Mouse (Mus musculus) mouse embryonic stem cell (cell line): ENCODE results near the gene Zfpm1.

Experiments
- in situ Hi-C, 2 experiments: fragments of 300-500 bp; cut with MboI; formaldehyde crosslinking; loops; 1 replicate in 1 of 2; 3 replicates in 1 of 2; pipeline ENCODE4 v1.14.3; 2019 to 2020; ENCODE audit warnings: low sequenced_read_pairs in 2 of 2, low pct_unique_long_range_greater_than_20kb in 1 of 2, mixed read lengths in 1 of 2; ENCODE audit not compliant: unreplicated experiment in 1 of 2

Zfpm1 gene

GRCm38 (mm10) chr8:122357202-122357601 lies 75.3 kb downstream of the Zfpm1 start:
- in situ Hi-C loops, result no loop called here

- in situ Hi-C loops, result no loop called here
These were observed 75.7 kb downstream of the Zfpm1 start for GRCm38 (mm10) chr8:122357641-122358040.

DNA sequence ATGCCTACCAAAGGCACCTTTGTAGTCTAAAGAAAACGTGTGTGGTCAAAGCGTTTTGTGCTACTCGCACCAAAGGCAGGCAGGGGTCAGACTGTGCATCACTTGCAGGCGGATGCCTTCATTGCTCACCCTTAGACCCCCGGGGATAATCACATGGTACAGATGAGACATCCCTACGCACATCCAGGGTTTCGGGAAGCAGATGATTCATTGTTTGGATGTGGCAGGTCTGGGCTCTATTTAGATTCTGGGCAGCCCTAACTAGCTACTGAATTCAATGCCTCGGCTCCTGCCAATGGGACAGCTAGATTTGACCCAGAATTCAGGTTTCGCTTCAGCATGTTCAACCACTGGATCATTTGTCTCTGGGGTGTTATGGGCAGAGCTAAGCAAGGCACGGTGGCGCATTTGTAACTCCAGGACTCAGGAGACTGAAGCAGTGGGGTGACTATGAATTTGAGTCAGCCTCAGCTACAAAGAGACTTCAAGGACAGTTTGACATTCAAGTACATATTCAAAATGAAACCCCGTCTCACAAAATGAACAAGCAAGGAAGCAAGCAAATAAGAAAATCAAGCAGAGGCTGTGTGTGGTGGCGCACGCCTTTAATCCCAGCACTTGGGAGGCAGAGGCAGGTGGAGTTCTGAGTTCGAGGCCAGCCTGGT lies 77.3 kb downstream of the Zfpm1 start:
- in situ Hi-C loops, result no loop called here

- in situ Hi-C loops, result no loop called here
These were observed 78.9 kb downstream of the Zfpm1 start, which contains the start of gene Trhr2 for GRCm38 (mm10) chr8:122360696-122361416. Trhr2 (minus strand) TSS chr8:122360746.

- in situ Hi-C loops, result no loop called here
These were observed 80.3 kb downstream of the Zfpm1 start for GRCm38 (mm10) chr8:122362271-122362670.

- in situ Hi-C loops, result no loop called here
These were observed 81.0 kb downstream of the Zfpm1 start for GRCm38 (mm10) chr8:122362967-122363366.

GRCm38 (mm10) chr8:122368494-122368893 lies 86.6 kb downstream of the Zfpm1 start:
- in situ Hi-C loops, result no loop called here

GRCm38 (mm10) chr8:122369665-122370064 lies 87.7 kb downstream of the Zfpm1 start:
- in situ Hi-C loops, result no loop called here

GRCm38 (mm10) chr8:122371706-122372105 lies 89.8 kb downstream of the Zfpm1 start:
- in situ Hi-C loops, result no loop called here

- in situ Hi-C loops, result no loop called here
These were observed 93.4 kb downstream of the Zfpm1 start for GRCm38 (mm10) chr8:122375320-122375719.

DNA sequence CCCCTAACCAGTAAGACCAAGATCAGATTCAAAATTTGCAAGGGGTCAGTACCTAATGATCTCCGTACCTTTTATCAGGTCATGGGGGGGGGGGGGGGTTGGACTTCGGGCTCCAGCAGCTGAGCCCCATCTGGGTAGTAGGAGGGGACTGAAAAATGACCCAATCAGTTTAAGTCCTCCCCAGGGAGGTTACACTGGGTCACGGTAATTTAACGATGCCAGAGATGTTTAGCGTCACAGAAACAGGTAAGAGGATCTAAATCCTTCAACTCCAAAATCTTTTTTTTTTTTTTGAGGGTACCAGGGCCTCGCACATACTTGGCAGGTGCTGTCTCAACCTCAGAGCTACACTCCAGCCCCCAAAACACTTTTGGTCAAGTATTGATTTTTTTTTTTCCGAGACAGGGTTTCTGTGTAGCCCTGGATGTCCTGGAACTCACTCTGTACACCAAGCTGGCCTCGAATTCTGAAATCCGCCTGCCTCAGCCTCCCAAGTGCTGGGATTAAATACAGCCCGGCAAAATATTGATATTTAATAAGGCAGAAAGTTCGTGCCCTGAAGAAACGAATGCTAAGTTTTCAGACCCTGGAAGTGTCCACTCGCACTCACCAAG lies 93.9 kb downstream of the Zfpm1 start:
- in situ Hi-C loops, result no loop called here

GRCm38 (mm10) chr8:122376365-122377231 lies 94.7 kb downstream of the Zfpm1 start, which contains the start of gene Zc3h18:
Zc3h18 (plus strand) TSS chr8:122376609.
- in situ Hi-C loops, result no loop called here

- in situ Hi-C loops, result no loop called here
These were observed 101.1 kb downstream of the Zfpm1 start for GRCm38 (mm10) chr8:122383039-122383438.
